Mouse (Mus musculus) MEL (cell line): Measurements from ENCODE around the gene Agbl3. TPM values are rescaled to one million over a fixed set of nuclear protein-coding genes. Genes with fewer than 3 reads are reported as not detected.

Experiments used
- DNase-seq: peaks from one replicate; pipeline ENCODE4 v3.0.0; 2011; ENCODE audit warnings: low read depth, low spot score
- H3K27ac ChIP-seq: 2 replicates; pipeline ENCODE4 v1.5.1; 2012; ENCODE audit warnings: low read depth, mild to moderate bottlenecking, control low read depth, low read length, moderate library complexity; ENCODE audit not compliant: control insufficient read depth
- H3K27me3 ChIP-seq, 2 experiments: fragments of 150-350 bp in 1 of 2; sonication (generic) in 1 of 2; 2 replicates each; pipeline ENCODE4 v1.6.1; 2012; ENCODE audit warnings: low read length in 2 of 2, mild to moderate bottlenecking in 2 of 2, improper control_type of control experiment in 1 of 2, moderate library complexity in 1 of 2; ENCODE audit not compliant: insufficient read depth in 2 of 2, control insufficient read depth in 1 of 2
- H3K36me3 ChIP-seq, 2 experiments: 2 replicates each; pipeline ENCODE4 v1.6.1; 2012 to 2014; ENCODE audit warnings: low read length in 2 of 2, improper control_type of control experiment in 1 of 2, inconsistent platforms in 1 of 2, mild to moderate bottlenecking in 1 of 2; ENCODE audit not compliant: insufficient read depth in 2 of 2, control insufficient read depth in 1 of 2
- H3K4me1 ChIP-seq, 2 experiments: fragments of 150-350 bp in 1 of 2; sonication (generic) in 1 of 2; 2 replicates each; pipeline ENCODE4 v1.6.1; 2012; ENCODE audit warnings: low read length in 2 of 2, improper control_type of control experiment in 1 of 2, mild to moderate bottlenecking in 1 of 2; ENCODE audit not compliant: insufficient read depth in 2 of 2, control insufficient read depth in 1 of 2
- H3K4me3 ChIP-seq, 2 experiments: fragments of 150-350 bp in 1 of 2; sonication (generic) in 1 of 2; 2 replicates each; pipeline ENCODE4 v1.5.1; 2012; ENCODE audit warnings: low read depth in 2 of 2, low read length in 2 of 2, mild to moderate bottlenecking in 2 of 2, moderate library complexity in 2 of 2, control low read depth in 1 of 2, improper control_type of control experiment in 1 of 2; ENCODE audit not compliant: control insufficient read depth in 1 of 2, insufficient read depth in 1 of 2
- H3K79me2 ChIP-seq: 2 replicates; pipeline ENCODE4 v1.6.1; 2012; ENCODE audit warnings: mild to moderate bottlenecking, low read length, moderate library complexity; ENCODE audit not compliant: control insufficient read depth, poor library complexity, insufficient read depth
- H3K9ac ChIP-seq: 2 replicates; pipeline ENCODE4 v1.6.1; 2012; ENCODE audit warnings: low read depth, mild to moderate bottlenecking, control low read depth, low read length, moderate library complexity; ENCODE audit not compliant: control insufficient read depth, poor library complexity, severe bottlenecking
- H3K9me3 ChIP-seq: fragments of 150-350 bp; sonication (generic); replicated peaks from 2 replicates; pipeline ENCODE4 v1.6.1; 2012; ENCODE audit warnings: mild to moderate bottlenecking, low read length, improper control_type of control experiment, moderate library complexity; ENCODE audit not compliant: insufficient read depth
- CHD1 ChIP-seq: IDR thresholded peaks from 2 replicates; pipeline ENCODE4 v1.6.1; 2012; ENCODE audit warnings: low read depth, mild to moderate bottlenecking, inconsistent platforms, low read length, improper control_type of control experiment
- CHD2 ChIP-seq: IDR thresholded peaks from 2 replicates; pipeline ENCODE4 v1.6.1; 2011; ENCODE audit warnings: low read length, improper control_type of control experiment
- CTCF ChIP-seq, 3 experiments: IDR thresholded peaks in 2 of 3; conservative IDR thresholded peaks in 1 of 3; 2 replicates each; pipeline ENCODE4 v1.5.1; 2011 to 2012; ENCODE audit warnings: low read length in 3 of 3, low read depth in 2 of 3, mild to moderate bottlenecking in 2 of 3, improper control_type of control experiment in 1 of 3, inconsistent platforms in 1 of 3, mixed read lengths in 1 of 3, moderate library complexity in 1 of 3; ENCODE audit not compliant: control insufficient read depth in 1 of 3, insufficient read depth in 1 of 3, poor library complexity in 1 of 3, severe bottlenecking in 1 of 3
- ELF1 ChIP-seq: IDR thresholded peaks from 2 replicates; pipeline ENCODE4 v1.6.1; 2014; ENCODE audit warnings: low read depth, mild to moderate bottlenecking, inconsistent platforms, low read length, improper control_type of control experiment, moderate library complexity
- GABPA ChIP-seq: IDR thresholded peaks from 2 replicates; pipeline ENCODE4 v1.6.1; 2012; ENCODE audit warnings: low read depth, mild to moderate bottlenecking, inconsistent platforms, low read length, improper control_type of control experiment, moderate library complexity
- JUND ChIP-seq: IDR thresholded peaks from 2 replicates; pipeline ENCODE4 v1.6.1; 2011; ENCODE audit warnings: low read depth, mild to moderate bottlenecking, improper control_type of control experiment, low read length
- MAFK ChIP-seq: IDR thresholded peaks from 2 replicates; pipeline ENCODE4 v1.6.1; 2011; ENCODE audit warnings: low read depth, mild to moderate bottlenecking, low read length, improper control_type of control experiment, borderline replicate concordance
- MAX ChIP-seq: IDR thresholded peaks from 2 replicates; pipeline ENCODE4 v1.6.1; 2011; ENCODE audit warnings: low read length, improper control_type of control experiment
- MYB ChIP-seq: IDR thresholded peaks from 2 replicates; pipeline ENCODE4 v1.6.1; 2011; ENCODE audit warnings: mild to moderate bottlenecking, low read depth, low read length, improper control_type of control experiment
- MYC ChIP-seq: IDR thresholded peaks from 2 replicates; pipeline ENCODE4 v1.6.1; 2011; ENCODE audit warnings: low read depth, mild to moderate bottlenecking, low read length, improper control_type of control experiment, moderate library complexity
- NELFE ChIP-seq: IDR thresholded peaks from 2 replicates; pipeline ENCODE4 v1.6.1; 2011; ENCODE audit warnings: low read depth, low read length, improper control_type of control experiment
- POLR2AphosphoS2 ChIP-seq: IDR thresholded peaks from 2 replicates; pipeline ENCODE4 v1.6.1; 2011; ENCODE audit warnings: low read length, improper control_type of control experiment
- RAD21 ChIP-seq: IDR thresholded peaks from 2 replicates; pipeline ENCODE4 v1.6.1; 2011; ENCODE audit warnings: mild to moderate bottlenecking, low read depth, low read length, improper control_type of control experiment
- SIN3A ChIP-seq: IDR thresholded peaks from 2 replicates; pipeline ENCODE4 v1.6.1; 2012; ENCODE audit warnings: low read length, improper control_type of control experiment, inconsistent platforms
- SMC3 ChIP-seq: IDR thresholded peaks from 2 replicates; pipeline ENCODE4 v1.6.1; 2011; ENCODE audit warnings: low read depth, low read length, improper control_type of control experiment
- TAL1 ChIP-seq: IDR thresholded peaks from 2 replicates; pipeline ENCODE4 v1.6.1; 2012; ENCODE audit warnings: mild to moderate bottlenecking, inconsistent platforms, low read length, moderate library complexity, mixed read lengths
- TBP ChIP-seq: IDR thresholded peaks from 2 replicates; pipeline ENCODE4 v1.8.0; 2011; ENCODE audit warnings: low read depth, low read length, improper control_type of control experiment
- UBTF ChIP-seq: IDR thresholded peaks from 2 replicates; pipeline ENCODE4 v1.6.1; 2012; ENCODE audit warnings: low read depth, mild to moderate bottlenecking, inconsistent platforms, low read length, improper control_type of control experiment, moderate library complexity, borderline replicate concordance; ENCODE audit not compliant: insufficient read depth
- USF1 ChIP-seq: IDR thresholded peaks from 2 replicates; pipeline ENCODE4 v1.6.1; 2014; ENCODE audit warnings: low read depth, mild to moderate bottlenecking, inconsistent platforms, low read length, improper control_type of control experiment, moderate library complexity
- ZMIZ1 ChIP-seq: IDR thresholded peaks from 2 replicates; pipeline ENCODE4 v1.6.1; 2012; ENCODE audit warnings: low read depth, mild to moderate bottlenecking, inconsistent platforms, low read length, improper control_type of control experiment, moderate library complexity
- ZNF384 ChIP-seq: IDR thresholded peaks from 2 replicates; pipeline ENCODE4 v1.6.1; 2012; ENCODE audit warnings: low read depth, mild to moderate bottlenecking, inconsistent platforms, low read length, improper control_type of control experiment
- polyA plus RNA-seq, 2 experiments: library from polyadenylated mRNA; stranded (reverse) in 1 of 2; unstranded in 1 of 2; fragments of >175 nt in 1 of 2; fragments of >200 nt in 1 of 2; gene quantifications; 2 replicates each; pipeline versions ENCODE4 v1.2.1 to v1.2.4; 2012; ENCODE audit warnings: low replicate concordance in 2 of 2, low read depth in 1 of 2; ENCODE audit not compliant: insufficient read length in 2 of 2, insufficient read depth in 1 of 2, missing spikeins in 1 of 2
- total RNA-seq: library from RNA; depleted of rRNA; stranded (reverse); fragments of 300-350 nt; gene quantifications from 2 replicates; pipeline ENCODE4 v1.2.3, GENCODE M21; 2012

The Agbl3 gene
- total and polyA plus RNA-seq, 3 experiments: 1.3 TPM; not detected in 2

DNA sequence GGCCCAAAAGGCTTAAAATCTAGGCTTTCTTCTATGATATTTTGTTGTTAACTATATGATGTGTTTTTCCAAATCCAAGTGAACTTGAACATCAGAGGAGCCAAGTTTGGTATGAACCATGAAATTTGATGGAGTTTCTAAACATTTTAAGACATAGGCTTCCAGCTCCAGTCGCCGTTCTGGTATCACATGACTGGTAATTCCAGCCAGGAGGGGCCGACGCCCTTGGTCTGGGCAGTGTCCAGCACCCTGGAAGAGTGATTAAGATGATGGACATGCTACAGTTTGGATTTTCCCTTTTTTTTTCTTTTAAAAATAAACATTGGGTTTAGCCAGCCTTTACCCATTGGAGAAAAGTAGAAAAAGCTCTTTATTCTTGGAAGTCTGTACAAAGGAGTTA is 36.3 kb upstream of the Agbl3 start:
- Histone ChIP-seq H3K9ac (no peak overlapping the region), H3K36me3 (no peaks in the 10 kb centered on the region), H3K4me1 (no peaks in the 10 kb centered on the region), H3K79me2 (no peaks in the 10 kb centered on the region), H3K9me3 (no peaks in the 10 kb centered on the region), H3K4me3 (no peak overlapping the region), H3K27ac (no peak overlapping the region), H3K27me3 (peaks cover 3 to 5% of the 10 kb centered on the region in 2 experiments; a peak in 3 of 4 replicates)
- no peak for TF ChIP-seq GABPA
- no peak for TF ChIP-seq NELFE
- TF ChIP-seq JUND: no peak
- TF ChIP-seq SMC3: no peak
- TF ChIP-seq RAD21: no peak
- TF ChIP-seq MYB: no peak
- TF ChIP-seq CHD2: no peak
- TF ChIP-seq ZMIZ1: no peak
- TF ChIP-seq CTCF (IDR thresholded peaks at IDR 0.05 in 2 of 3, conservative IDR thresholded peaks at IDR 0.05 in 1 of 3; ENCODE audit: control insufficient read depth in 1 of 3, insufficient read depth in 1 of 3, low read depth in 2 of 3, low read length in 3 of 3, poor library complexity in 1 of 3, severe bottlenecking in 1 of 3): no peak
- TF ChIP-seq USF1: no peak
- no peak for TF ChIP-seq MYC
- TF ChIP-seq TBP: no peak
- TF ChIP-seq TAL1: no peak
- TF ChIP-seq MAX: no peak
- TF ChIP-seq POLR2AphosphoS2: no peak
- no peak for TF ChIP-seq ZNF384
- TF ChIP-seq CHD1: no peak
- TF ChIP-seq MAFK: no peak
- no peak for TF ChIP-seq ELF1
- DNase-seq: no peak

DNA sequence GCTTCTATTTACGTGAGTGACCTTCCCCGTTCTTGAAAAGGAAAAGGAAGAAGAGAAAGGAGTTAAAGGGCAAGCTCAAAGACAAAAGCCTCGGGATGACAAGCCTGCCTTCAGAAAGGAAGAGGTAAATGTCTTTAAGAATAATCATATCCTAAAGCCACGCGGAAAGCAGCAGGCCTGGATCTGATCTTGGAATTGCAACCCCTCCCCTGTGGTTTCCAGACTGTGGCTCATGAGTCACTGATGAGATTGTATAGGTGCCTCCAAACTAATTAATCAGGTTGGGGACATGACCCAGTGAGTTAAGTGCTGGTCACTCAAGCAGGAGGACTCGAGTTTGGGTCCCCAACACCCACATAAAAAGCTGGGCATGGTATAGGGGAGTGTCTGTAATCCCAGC is 32.4 kb upstream of the Agbl3 start:
- Histone ChIP-seq H3K36me3 (no peaks in the 10 kb centered on the region), H3K9me3 (no peaks in the 10 kb centered on the region), H3K4me1 (no peaks in the 10 kb centered on the region), H3K9ac (no peak overlapping the region), H3K4me3 (no peak overlapping the region), H3K79me2 (no peaks in the 10 kb centered on the region), H3K27me3 (peaks cover 3 to 11% of the 10 kb centered on the region in 2 experiments; a peak in 3 of 4 replicates), H3K27ac (no peak overlapping the region)
- no peak for DNase-seq
- TF ChIP-seq UBTF (no peak), TBP (no peak), SIN3A (no peak), CTCF (IDR thresholded peaks at IDR 0.05 in 2 of 3, conservative IDR thresholded peaks at IDR 0.05 in 1 of 3; ENCODE audit: control insufficient read depth in 1 of 3, insufficient read depth in 1 of 3, low read depth in 2 of 3, low read length in 3 of 3, poor library complexity in 1 of 3, severe bottlenecking in 1 of 3) (no peak), CHD1 (no peak)
